Mouse (Mus musculus): ENCODE results near the gene Aarsd1.

Gene Aarsd1

GRCm38 (mm10) chr11:101374421-101374938 lies 42.9 kb downstream of the Aarsd1 start:
- DNase-seq, result no peak

GRCm38 (mm10) chr11:101370141-101370540 lies 47.3 kb downstream of the Aarsd1 start:
- DNase-seq, result no peak

- DNase-seq, result no peak
These were observed 50.0 kb downstream of the Aarsd1 start, which contains the start of gene G6pc for GRCm38 (mm10) chr11:101367326-101367935. Gene G6pc, plus strand, starts transcription at chr11:101367561.

- no peak for DNase-seq
These were observed 52.9 kb downstream of the Aarsd1 start for GRCm38 (mm10) chr11:101364531-101364931.

- no peak for DNase-seq
These were observed 56.7 kb downstream of the Aarsd1 start for GRCm38 (mm10) chr11:101360651-101361113.

GRCm38 (mm10) chr11:101359776-101360175 lies 57.6 kb downstream of the Aarsd1 start:
- DNase-seq, result no peak

GRCm38 (mm10) chr11:101357505-101358182 lies 59.8 kb downstream of the Aarsd1 start:
- no peak for DNase-seq
